Mouse (Mus musculus) adrenal gland, adult (tissue): Measurements from ENCODE around the gene Cdv3.
A peak's percentile ranks its signal among the peaks of the same experiment; 100 is the strongest.

Experiments used
- DNase-seq, 2 experiments: peaks; one replicate each; pipeline ENCODE4 v3.0.0; 2022 to 2023; ENCODE audit warnings: low spot score in 1 of 2; ENCODE audit not compliant: inconsistent age in 2 of 2

Gene Cdv3

GRCm38 (mm10) chr9:103372271-103373010 lies 6.8 kb upstream of the Cdv3 start:
- DNase-seq: peak; percentile 16 to 47

GRCm38 (mm10) chr9:103369951-103370350 lies 4.3 kb upstream of the Cdv3 start:
- DNase-seq: no peak

DNA sequence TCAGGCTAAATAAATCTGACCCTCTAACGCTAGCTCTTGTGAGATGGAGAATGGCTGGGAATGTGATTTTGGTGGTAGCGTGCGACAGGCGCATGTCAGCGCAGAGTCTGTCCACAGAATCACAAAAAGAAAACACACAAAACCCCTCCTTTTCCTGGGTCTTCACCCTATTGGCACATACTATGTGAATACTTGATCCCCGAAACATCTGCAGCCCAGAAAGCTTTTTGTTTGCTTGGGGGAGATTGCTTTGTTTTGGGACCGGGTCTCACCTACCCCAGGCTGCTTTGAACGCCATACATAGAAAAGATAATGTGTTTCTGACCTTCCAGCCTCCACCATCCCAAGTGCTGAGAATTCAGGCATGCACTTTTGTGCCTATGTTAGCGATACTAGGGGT lies 716 bp upstream of the Cdv3 start:
- no peak for DNase-seq

DNA sequence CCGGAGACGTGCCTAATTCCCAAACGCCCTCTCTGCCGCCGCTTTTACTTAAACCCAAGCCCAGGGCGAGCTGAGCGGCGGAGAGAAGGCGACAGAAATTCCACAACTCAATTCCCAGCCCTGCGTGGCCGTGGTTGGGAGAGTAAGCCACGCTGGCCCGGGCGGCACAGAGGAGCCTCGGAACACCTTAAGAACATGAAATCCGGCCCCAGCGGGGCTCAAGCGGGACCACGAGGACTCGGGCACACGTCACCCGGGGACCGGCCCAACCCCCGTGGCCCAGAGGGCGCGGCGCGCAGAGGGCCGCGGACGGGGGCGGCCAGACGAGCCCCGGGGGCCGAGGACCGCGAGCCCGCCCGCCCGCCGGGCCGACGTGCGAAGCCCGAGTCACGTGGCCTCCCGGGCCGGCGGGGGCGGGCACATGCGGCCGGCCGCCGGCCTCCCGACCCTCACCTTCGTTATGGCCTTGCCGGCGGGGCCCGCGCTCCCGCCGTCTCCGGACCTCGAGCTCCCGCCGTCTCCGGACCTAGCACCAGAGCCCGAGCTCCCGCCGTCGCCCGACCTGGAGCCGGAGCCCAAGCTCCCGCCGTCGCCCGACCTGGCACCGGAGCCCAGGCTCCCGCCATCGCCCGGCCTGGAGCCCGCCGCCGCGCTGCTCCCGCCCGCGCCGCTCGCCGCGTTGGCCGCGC lies 895 bp downstream of the Cdv3 start:
- peak; percentile 83 to 91 for DNase-seq

DNA sequence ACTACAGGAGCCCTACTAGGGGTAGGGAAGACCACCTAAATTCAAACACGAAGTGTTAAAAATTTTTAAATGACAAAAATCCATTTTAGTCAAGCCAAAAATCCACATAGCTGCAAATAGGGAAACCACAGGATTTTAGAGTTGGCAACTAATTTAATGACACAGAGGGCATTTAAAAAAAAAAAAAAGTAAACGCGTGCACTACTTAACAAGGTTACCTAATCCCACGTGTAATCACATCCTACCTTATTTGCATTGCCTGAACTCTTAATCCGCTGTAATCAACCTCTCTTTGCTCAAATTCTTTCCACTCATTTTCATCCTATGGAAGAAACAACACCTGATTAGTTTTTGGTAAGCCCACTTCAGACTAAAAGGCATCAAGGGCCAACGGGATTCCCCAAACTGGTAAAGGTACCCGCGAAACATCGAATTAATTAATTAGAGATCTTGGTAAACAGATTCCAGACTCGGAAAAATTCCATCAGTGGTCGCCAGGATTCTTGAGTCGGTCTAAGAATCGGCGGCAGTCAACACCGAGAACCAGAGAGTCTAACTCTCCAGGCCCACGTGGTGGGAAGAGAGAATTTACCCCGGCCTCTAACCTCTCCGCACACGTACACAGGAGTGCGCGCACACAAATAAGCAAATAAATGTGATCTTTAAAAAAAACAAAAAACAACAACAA lies 1.8 kb downstream of the Cdv3 start:
- DNase-seq: peak; percentile 35 to 76

DNA sequence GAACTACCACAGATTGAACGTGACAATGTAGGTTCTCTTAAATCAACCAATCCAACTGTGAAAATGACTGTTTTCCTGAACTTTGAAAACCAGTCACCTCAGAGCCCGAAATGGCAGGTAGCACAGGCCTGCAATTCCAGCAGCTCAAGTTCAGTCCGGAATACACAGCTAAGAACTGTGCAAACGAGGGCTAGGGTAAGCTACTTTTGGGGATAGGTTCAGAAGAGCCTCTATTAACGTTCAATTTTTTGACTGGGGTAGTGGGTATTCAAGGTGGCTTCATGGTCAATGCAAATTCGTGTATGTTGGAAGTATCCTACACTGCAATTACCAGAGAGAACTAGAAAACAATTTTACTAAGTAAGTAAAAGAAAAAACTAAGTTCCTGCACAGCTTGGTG lies 2.6 kb downstream of the Cdv3 start:
- DNase-seq: peak in 1 of 2 experiments; percentile 53

DNA sequence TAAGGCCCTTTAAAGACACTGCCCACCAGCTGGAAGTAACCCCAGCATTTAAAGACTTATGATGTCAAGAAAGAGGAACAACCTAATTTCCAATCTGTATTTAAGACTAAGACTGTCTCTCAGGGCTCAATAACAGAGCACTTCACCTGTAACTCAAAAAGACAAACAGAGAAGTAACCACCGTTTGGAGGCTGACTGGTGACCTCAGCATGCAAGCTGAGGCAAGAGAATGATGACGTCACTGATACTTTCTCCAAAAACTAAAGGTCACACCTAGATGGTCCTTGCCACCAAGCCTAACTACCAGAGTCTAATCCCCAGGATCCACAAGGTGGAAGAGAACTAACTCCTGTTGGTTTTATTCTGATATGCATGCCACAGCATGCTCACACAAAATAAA lies 5.0 kb downstream of the Cdv3 start:
- peak in 1 of 2 experiments; percentile 63 for DNase-seq

GRCm38 (mm10) chr9:103358545-103358944 lies 7.1 kb downstream of the Cdv3 start:
- DNase-seq: peak in 1 of 2 experiments; percentile 23

DNA sequence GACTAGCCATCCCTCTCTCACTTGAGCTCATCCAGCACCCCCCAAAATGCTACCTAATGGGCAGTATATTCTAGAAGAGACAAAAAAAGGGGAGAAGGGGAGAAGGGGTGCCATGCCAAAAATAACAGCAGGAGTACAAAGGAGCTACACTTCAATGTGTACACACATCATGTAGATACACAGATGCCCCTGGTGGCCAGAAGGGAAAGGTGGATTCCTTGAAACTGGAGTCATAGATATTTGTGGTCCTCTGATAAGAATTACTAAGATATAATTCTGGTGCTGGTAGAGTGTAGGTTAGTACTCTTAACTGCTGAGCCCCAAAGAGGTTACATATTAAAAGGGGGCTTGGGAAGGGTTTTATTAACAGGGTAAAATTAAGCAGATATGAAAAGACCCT lies 7.7 kb downstream of the Cdv3 start:
- peak in 1 of 2 experiments; percentile 49 for DNase-seq

DNA sequence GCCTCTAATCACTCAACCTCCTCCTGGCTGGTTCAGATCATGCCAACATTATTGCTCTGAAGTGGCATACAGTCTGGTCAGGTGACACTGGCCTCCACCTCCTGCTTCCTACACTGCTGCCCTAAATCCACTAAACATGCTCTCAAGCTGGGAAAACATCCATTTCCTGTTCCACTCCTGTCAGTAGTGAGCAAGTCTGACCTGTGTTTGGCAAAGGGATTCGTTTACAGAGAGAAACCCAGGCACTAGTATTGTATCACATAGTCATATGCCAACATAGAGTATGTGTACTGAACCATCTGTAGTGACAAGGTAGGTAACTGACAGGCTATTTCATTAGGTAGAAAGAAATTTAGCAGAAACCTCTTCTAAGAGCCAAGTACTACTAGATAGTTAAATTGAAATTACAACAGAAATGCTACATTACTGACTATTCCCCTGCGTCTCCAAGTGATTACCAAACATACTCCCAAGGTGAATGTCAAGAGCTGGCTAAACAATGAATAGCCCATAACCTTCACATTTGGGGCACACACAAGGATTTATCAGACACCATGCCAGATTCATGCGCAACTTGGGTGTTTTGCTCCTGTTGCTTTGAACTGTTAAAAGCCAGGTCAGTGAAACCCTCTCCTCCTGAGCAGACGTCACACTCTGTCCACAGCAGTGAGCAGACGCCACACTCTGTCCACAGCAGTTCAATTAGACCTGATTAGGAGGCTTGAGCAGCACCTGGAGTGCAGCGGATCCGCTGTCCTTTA lies 12.0 kb downstream of the Cdv3 start:
- DNase-seq: peak in 1 of 2 experiments; percentile 90

DNA sequence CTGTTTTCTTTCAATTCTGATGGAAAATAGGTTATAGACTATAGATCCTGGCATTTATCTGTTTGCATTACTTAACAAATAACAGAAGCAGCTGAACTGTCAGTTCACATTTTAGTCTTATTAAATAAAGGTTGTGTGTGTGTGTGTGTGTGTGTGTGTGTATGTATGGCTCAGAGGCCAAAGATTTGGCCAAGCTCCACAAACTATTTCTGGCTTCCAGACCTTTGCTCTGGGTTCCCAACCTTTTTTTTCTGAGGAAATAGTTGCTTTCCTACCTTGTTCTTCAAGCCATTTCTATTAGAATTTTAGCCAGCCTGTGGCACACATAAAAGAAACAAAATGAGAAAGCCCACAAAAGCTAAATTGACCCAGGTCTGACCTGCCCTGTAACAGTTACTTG lies 16.8 kb downstream of the Cdv3 start:
- DNase-seq: no peak

- peak in 1 of 2 experiments; percentile 85 for DNase-seq
Measured at GRCm38 (mm10) chr9:103347996-103348490, 17.6 kb downstream of the Cdv3 start.

DNA sequence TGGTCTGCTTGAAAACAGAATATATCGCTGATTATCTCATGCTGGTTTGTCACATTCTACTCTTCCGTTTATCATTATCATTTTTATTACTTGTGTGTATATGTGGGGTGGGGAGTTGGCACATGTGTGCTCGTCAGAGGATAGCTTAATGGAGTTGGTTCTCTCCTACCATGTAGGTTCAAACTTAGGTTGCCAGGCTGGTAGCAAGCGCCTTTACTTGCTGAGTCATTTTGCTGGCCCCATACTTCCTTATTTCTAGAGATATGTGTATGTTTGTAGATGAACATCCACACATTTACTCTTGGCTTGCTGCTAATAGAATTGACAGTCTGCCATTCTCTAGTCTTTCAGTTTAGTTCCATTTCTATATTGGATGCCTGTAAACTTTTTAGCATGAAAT lies 18.6 kb downstream of the Cdv3 start:
- no peak for DNase-seq

DNA sequence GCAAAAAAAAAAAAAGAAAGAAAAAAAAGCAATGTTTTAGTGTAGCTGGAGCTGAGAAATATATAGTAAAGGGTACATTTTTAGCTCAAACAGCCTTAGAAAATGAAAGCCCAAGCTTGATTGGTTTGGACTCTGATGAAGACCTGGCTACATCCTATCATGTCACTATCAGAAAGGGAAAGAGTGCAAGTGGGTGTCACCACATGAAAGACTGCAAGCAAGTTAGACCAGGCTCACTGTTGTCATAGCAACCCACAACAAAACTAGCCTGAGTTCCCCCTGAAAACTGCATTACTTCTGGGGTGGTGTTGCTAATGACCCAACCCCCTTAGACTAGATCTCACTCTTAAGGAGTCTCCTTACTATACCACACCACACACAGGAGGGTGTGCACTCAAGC lies 28.7 kb downstream of the Cdv3 start:
- no peak for DNase-seq

DNA sequence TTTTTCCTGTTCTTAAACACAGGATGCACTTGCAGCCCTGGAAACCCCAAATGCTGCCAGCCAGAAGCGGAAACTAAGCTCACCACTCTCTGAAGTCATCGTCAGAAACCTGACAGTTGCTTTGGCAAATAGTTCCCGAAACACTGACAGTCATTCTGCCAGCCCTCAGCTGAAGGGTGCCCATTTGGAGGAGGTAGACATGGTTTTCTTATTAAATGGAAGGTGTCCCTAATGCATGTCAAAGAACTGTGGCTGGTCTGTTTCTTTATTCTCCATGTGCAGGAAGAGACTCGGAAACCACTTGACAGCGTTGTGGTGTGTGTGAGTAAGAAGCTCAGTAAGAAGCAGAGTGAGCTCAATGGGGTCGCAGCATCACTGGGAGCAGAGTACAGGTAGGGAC lies 33.0 kb downstream of the Cdv3 start:
- DNase-seq: no peak

DNA sequence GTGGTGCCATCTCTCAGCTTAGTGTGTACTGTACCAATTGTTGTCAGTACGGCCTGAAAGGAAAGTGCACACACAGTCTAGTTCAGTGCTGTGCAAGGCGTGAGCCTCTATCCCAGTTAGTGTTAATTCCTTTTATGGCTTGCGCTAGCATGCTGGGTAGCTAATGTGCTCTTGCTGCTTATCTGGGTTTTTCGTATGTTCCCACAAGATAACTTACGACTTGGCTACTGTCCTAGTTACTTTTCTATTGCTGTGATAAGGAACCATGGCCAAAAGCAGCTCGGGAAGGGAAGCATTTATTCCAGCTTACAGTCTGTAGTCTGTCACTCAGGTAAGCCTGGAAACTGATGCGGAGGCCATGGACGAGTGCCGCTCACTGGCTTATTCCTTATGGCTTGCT lies 39.2 kb downstream of the Cdv3 start:
- DNase-seq: no peak

DNA sequence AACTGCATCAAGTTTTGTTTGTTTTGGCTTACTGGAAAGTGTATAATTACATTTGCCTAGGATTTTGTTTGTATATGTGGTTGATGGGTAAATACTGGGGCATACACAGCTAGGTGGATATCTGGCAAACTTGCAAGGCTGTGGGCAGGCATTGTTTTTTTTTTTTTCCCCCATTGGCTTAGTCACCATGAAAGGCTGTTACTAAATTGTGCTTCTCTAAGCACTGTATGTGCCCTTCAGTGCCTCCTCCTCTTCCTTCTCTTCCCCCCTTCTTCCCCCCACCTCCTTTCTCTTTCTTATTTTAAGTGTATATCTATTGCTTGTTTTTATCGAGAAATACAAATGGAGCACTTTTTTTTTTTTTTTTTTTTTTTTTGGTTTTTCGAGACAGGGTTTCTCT lies 41.0 kb downstream of the Cdv3 start:
- no peak for DNase-seq

DNA sequence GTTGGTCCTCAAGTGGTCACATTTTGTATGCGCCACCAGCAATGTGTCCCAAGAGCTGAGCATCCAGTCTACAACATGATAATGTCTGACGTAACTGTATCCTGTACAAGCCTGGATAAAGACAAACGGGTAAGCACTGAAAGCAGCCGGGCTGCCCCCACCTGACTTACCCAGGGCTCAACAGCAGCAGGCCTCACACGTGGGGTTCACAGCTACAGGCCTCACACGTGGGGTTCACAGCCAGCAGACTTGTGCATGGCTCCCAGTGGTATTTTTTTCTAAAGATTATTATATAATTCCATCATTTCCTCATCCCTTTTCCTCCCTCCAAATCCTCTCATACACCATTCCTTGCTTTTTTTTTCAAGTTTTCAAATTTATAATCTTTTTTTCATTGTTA lies 55.8 kb downstream of the Cdv3 start:
- DNase-seq: peak in 1 of 2 experiments; percentile 9

- DNase-seq: no peak
Measured at GRCm38 (mm10) chr9:103305332-103306041, 60.2 kb downstream of the Cdv3 start.

DNA sequence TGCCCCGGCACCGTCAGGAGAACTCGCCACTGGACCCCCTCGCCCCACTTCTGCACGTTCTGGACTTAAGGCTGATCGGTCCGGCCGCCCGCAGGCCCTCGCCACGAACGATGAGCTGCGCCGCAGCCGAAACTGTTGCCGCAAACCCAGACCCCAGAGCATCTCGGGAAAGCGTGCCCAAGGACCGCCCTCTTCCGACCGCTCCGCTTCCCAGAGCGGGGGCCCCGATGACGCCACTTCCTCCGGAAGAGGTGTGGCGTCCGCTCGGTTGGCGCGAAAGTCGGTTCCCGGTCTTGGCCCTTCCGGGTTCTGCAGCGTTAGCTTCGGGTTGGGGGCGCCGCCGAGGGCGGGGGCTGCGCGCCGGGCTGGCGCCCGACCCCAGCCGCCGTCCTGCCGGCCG lies 60.7 kb downstream of the Cdv3 start, which contains the start of the genes 1300017J02Rik and Topbp1:
TSS of gene 1300017J02Rik (minus strand) at position 156 of the 400 bp plus-strand sequence.
TSS of gene Topbp1 (plus strand) at position 289 of the 400 bp plus-strand sequence.
- peak; percentile 94 to 96 for DNase-seq
